Mouse (Mus musculus) liver, postnatal 0 days (tissue): ENCODE data around the gene Cnpy4.

Experiments used
- CTCF ChIP-seq: sonication (generic); IDR thresholded peaks from 2 replicates; pipeline ENCODE4 v1.5.1; 2016; ENCODE audit warnings: antibody characterized with exemption, low read depth
- EP300 ChIP-seq: IDR thresholded peaks from 2 replicates; pipeline ENCODE4 v1.6.1; 2016; ENCODE audit warnings: antibody characterized with exemption, low read depth, mild to moderate bottlenecking

GRCm38 (mm10) chr5:138163610-138164009 is 23.7 kb upstream of the Cnpy4 start:
- TF ChIP-seq CTCF, result no peak
- TF ChIP-seq EP300, result no peak
